Mouse (Mus musculus) kidney, adult 2 months (tissue): Measurements from ENCODE around the gene Abca7. TPM values are rescaled to one million over a fixed set of nuclear protein-coding genes. Genes with fewer than 3 reads are reported as not detected.

Experiments
- DNase-seq: peaks from one replicate; pipeline ENCODE4 v3.0.0; 2021
- H3K27ac ChIP-seq: fragments of 200-500 bp; 2 replicates; pipeline ENCODE4 v1.5.1; 2012; ENCODE audit warnings: low read depth, low read length, control low read depth, inconsistent platforms; ENCODE audit not compliant: insufficient read depth
- H3K27me3 ChIP-seq: fragments of 200-500 bp; replicated peaks from 2 replicates; pipeline ENCODE4 v1.6.1; 2012; ENCODE audit warnings: mild to moderate bottlenecking, moderate library complexity, low read length, inconsistent platforms; ENCODE audit not compliant: control insufficient read depth, insufficient read depth
- H3K36me3 ChIP-seq: fragments of 200-500 bp; 2 replicates; pipeline ENCODE4 v1.6.1; 2012; ENCODE audit warnings: mild to moderate bottlenecking, moderate library complexity, low read length, inconsistent platforms; ENCODE audit not compliant: control insufficient read depth, insufficient read depth
- H3K4me1 ChIP-seq: fragments of 200-500 bp; 2 replicates; pipeline ENCODE4 v1.6.1; 2011; ENCODE audit warnings: low read length; ENCODE audit not compliant: control insufficient read depth, insufficient read depth
- H3K4me3 ChIP-seq: fragments of 200-500 bp; 2 replicates; pipeline ENCODE4 v1.5.1; 2011; ENCODE audit warnings: mild to moderate bottlenecking, low read depth, low read length, control low read depth; ENCODE audit not compliant: insufficient read depth
- CTCF ChIP-seq: fragments of 200-500 bp; conservative IDR thresholded peaks from 2 replicates; pipeline ENCODE4 v1.5.1; 2011; ENCODE audit warnings: low read depth, mild to moderate bottlenecking, control low read depth, low read length, moderate library complexity, mixed read lengths; ENCODE audit not compliant: insufficient read depth, insufficient read length
- POLR2A ChIP-seq: fragments of 200-500 bp; IDR thresholded peaks from one replicate; pipeline ENCODE4 v1.6.1; 2011; ENCODE audit warnings: low read depth, low read length, control low read depth
- WGBS: fragments of 180-500 bp; shearing (Covaris S2); methylation state at CpG from one replicate; pipeline ENCODE4 v1.1.7; 2018; 5-methylcytosine and 5-hydroxymethylcytosine counted together
- polyA plus RNA-seq: library from polyadenylated mRNA; depleted of rRNA; stranded (reverse); fragments of >200 nt; gene quantifications from 2 replicates; pipeline ENCODE4 v1.2.3, GENCODE M21; 2012

Abca7 gene
- polyA plus RNA-seq, 1 experiment, result 10.6 TPM

GRCm38 (mm10) chr10:80017361-80017760 is 21.1 kb downstream of the Abca7 start:
- TF ChIP-seq CTCF (no peak), POLR2A (no peak)

GRCm38 (mm10) chr10:80017771-80018170 is 21.5 kb downstream of the Abca7 start:
- no peak overlapping the region for H3K4me3 ChIP-seq
- no peak overlapping the region for H3K27ac ChIP-seq
- TF ChIP-seq CTCF (no peak), POLR2A (no peak)
- no peaks in the 10 kb centered on the region for H3K36me3 ChIP-seq
- WGBS, result 83% methylated on average over 14 of the region's 14 CpGs
- DNase-seq, result no peak
- no peaks in the 10 kb centered on the region for H3K27me3 ChIP-seq
- H3K4me1 ChIP-seq, result no peaks in the 10 kb centered on the region

More at GRCm38 (mm10) chr10:80017361-80017760, 21.1 kb downstream of the Abca7 start:
- H3K4me1 ChIP-seq, result no peaks in the 10 kb centered on the region
- H3K4me3 ChIP-seq, result no peak overlapping the region
- H3K27me3 ChIP-seq, result no peaks in the 10 kb centered on the region
- H3K27ac ChIP-seq, result no peak overlapping the region
- DNase-seq, result peak; percentile 48
- 60% methylated on average over 3 of the region's 3 CpGs for WGBS
- no peaks in the 10 kb centered on the region for H3K36me3 ChIP-seq

- WGBS, result 14% methylated on average over 14 of the region's 15 CpGs
- peak; percentile 65 for DNase-seq
- Histone ChIP-seq H3K36me3 (no peaks in the 10 kb centered on the region), H3K4me3 (no peak overlapping the region), H3K4me1 (no peaks in the 10 kb centered on the region), H3K27me3 (no peaks in the 10 kb centered on the region), H3K27ac (peak overlapping the region; percentile 58)
- TF ChIP-seq CTCF, result 0 out of 2 replicates have a peak, but pooled peaks have one; percentile 4
- TF ChIP-seq POLR2A, result no peak
Observed at GRCm38 (mm10) chr10:80018739-80019297, 22.5 kb downstream of the Abca7 start.

GRCm38 (mm10) chr10:80019471-80020131 is 23.3 kb downstream of the Abca7 start:
- peak; percentile 25 for DNase-seq
- Histone ChIP-seq H3K4me1 (no peaks in the 10 kb centered on the region), H3K4me3 (no peak overlapping the region), H3K36me3 (no peaks in the 10 kb centered on the region), H3K27me3 (no peaks in the 10 kb centered on the region), H3K27ac (0 out of 2 replicates have a peak overlapping the region, but pooled peaks have one; percentile 4)
- WGBS, result 42% methylated on average over 20 of the region's 20 CpGs
- TF ChIP-seq POLR2A (no peak), CTCF (no peak)

- Histone ChIP-seq H3K4me1 (no peaks in the 10 kb centered on the region), H3K36me3 (no peaks in the 10 kb centered on the region), H3K4me3 (no peak overlapping the region), H3K27ac (no peak overlapping the region), H3K27me3 (no peaks in the 10 kb centered on the region)
- TF ChIP-seq CTCF (no peak), POLR2A (no peak)
- WGBS, result 63% methylated on average over 11 of the region's 11 CpGs
- DNase-seq, result no peak
Observed at GRCm38 (mm10) chr10:80020191-80020590, 23.9 kb downstream of the Abca7 start.

GRCm38 (mm10) chr10:80020603-80021319 is 24.5 kb downstream of the Abca7 start:
- TF ChIP-seq CTCF (0 out of 2 replicates have a peak, but pooled peaks have one; percentile 9), POLR2A (no peak)
- Histone ChIP-seq H3K27me3 (no peaks in the 10 kb centered on the region), H3K36me3 (no peaks in the 10 kb centered on the region), H3K4me1 (no peaks in the 10 kb centered on the region), H3K27ac (no peak overlapping the region), H3K4me3 (no peak overlapping the region)
- DNase-seq, result no peak
- 81% methylated on average over 18 of the region's 18 CpGs for WGBS

- H3K27me3 ChIP-seq, result no peaks in the 10 kb centered on the region
- TF ChIP-seq CTCF, result no peak
- no peak for TF ChIP-seq POLR2A
- no peak overlapping the region for H3K27ac ChIP-seq
- H3K36me3 ChIP-seq, result no peaks in the 10 kb centered on the region
- no peak overlapping the region for H3K4me3 ChIP-seq
- H3K4me1 ChIP-seq, result no peaks in the 10 kb centered on the region
- DNase-seq, result no peak
- WGBS, result 91% methylated on average over 13 of the region's 13 CpGs
Observed at GRCm38 (mm10) chr10:80021320-80021641, 25.0 kb downstream of the Abca7 start.
